Mouse (Mus musculus) lung, postnatal 0 days (tissue): ENCODE results near the gene Mbnl3.

Source experiments
- CTCF ChIP-seq: IDR thresholded peaks from 2 replicates; pipeline ENCODE4 v1.5.1; 2016; ENCODE audit warnings: antibody characterized with exemption, mild to moderate bottlenecking
- EP300 ChIP-seq: IDR thresholded peaks from 2 replicates; pipeline ENCODE4 v1.6.1; 2016; ENCODE audit warnings: antibody characterized with exemption, mild to moderate bottlenecking, control low read depth

DNA sequence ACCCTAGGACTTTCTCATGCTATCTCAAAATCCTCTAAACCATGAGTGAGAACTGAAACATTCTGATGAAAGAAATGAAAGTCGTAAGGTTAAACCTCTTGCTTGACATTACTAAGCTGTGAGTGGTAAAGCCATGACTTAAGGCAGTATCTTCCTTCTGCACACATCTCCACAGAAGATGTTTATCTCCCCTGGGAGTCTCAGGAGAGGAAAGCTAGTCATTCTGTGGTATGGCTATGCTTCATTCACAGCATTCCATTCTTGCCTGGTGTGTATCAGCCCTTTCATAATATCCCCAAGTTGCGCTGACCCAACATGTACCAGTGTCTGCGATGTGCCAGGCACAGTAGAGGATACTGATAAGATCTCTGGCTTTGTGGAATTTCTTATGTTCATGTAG, 38.4 kb downstream of the Mbnl3 start:
- no peak for TF ChIP-seq CTCF
- no peak for TF ChIP-seq EP300
